Mouse (Mus musculus) hindbrain, embryonic 11.5 days (tissue): ENCODE measurements around the gene Usp39. TPM values are rescaled to one million over a fixed set of nuclear protein-coding genes. Genes with fewer than 3 reads are reported as not detected.
A peak's percentile ranks its signal among the peaks of the same experiment; 100 is the strongest.

Experiments used
- ATAC-seq: fragments of 200-750 bp; cut with Nextera tagmentation; 2 replicates; pipeline ENCODE4 v1.8.0; 2017; ENCODE audit warnings: mild to moderate bottlenecking, moderate TSS enrichment, moderate library complexity; ENCODE audit not compliant: low FRiP score
- DNase-seq: peaks from one replicate; pipeline ENCODE4 v3.0.0-alpha.2; 2015; ENCODE audit warnings: low spot score
- H3K27ac ChIP-seq: fragments of 300-500 bp; sonication (generic); 2 replicates; pipeline ENCODE4 v1.5.1; 2014; ENCODE audit warnings: mild to moderate bottlenecking, low read depth, low read length
- H3K27me3 ChIP-seq: fragments of 300-500 bp; sonication (generic); 2 replicates; pipeline ENCODE4 v1.6.1; 2014; ENCODE audit warnings: mild to moderate bottlenecking, low read length, moderate library complexity, mixed read lengths; ENCODE audit not compliant: control insufficient read depth, insufficient read depth
- H3K36me3 ChIP-seq: fragments of 300-500 bp; sonication (generic); 2 replicates; pipeline ENCODE4 v1.6.1; 2014; ENCODE audit warnings: mild to moderate bottlenecking, low read length, moderate library complexity, mixed read lengths; ENCODE audit not compliant: control insufficient read depth, insufficient read depth
- H3K4me1 ChIP-seq: fragments of 300-500 bp; sonication (generic); replicated peaks from 2 replicates; pipeline ENCODE4 v1.6.1; 2014; ENCODE audit warnings: low read length, mixed read lengths; ENCODE audit not compliant: control insufficient read depth, insufficient read depth
- H3K4me2 ChIP-seq: fragments of 300-500 bp; sonication (generic); replicated peaks from 2 replicates; pipeline ENCODE4 v1.6.1; 2014; ENCODE audit warnings: mild to moderate bottlenecking, low read depth, low read length
- H3K4me3 ChIP-seq: fragments of 300-500 bp; sonication (generic); 2 replicates; pipeline ENCODE4 v1.5.1; 2014; ENCODE audit warnings: low read depth, low read length
- H3K9ac ChIP-seq: fragments of 300-500 bp; sonication (generic); 2 replicates; pipeline ENCODE4 v1.6.1; 2014; ENCODE audit warnings: low read depth, low read length
- H3K9me3 ChIP-seq: fragments of 300-500 bp; sonication (generic); 2 replicates; pipeline ENCODE4 v1.6.1; 2016; ENCODE audit warnings: low read length; ENCODE audit not compliant: control insufficient read depth
- WGBS: fragments of 180-500 bp; shearing (Covaris S2); extraction: QIAGEN DNeasy Blood & Tissue Kit; methylation state at CpG from one replicate; pipeline ENCODE4 v1.1.7; 2014; 5-methylcytosine and 5-hydroxymethylcytosine counted together
- polyA plus RNA-seq: library from polyadenylated mRNA; unstranded; fragments of >200 nt; fragmentation: Nextera tagmentation; extraction: Ambion mirVana; gene quantifications from 2 replicates; pipeline ENCODE4 v1.2.1, GENCODE M21; 2014

Gene Usp39
- polyA plus RNA-seq, 1 experiment from 2014 or later, result 102 TPM

- 67% methylated on average over 3 of the region's 3 CpGs for WGBS
- H3K27ac ChIP-seq, result no peak overlapping the region
- H3K4me2 ChIP-seq, result no peak overlapping the region
- H3K27me3 ChIP-seq, result no peaks in the 10 kb centered on the region
- H3K36me3 ChIP-seq, result no peaks in the 10 kb centered on the region
- DNase-seq (no peak), ATAC-seq (no peak)
- H3K4me1 ChIP-seq, result 0 out of 2 replicates have a peak, but pooled peaks cover 2% of the 10 kb centered on the region
- no peak overlapping the region for H3K4me3 ChIP-seq
- no peak overlapping the region for H3K9ac ChIP-seq
- no peaks in the 10 kb centered on the region for H3K9me3 ChIP-seq
These were observed 21.3 kb upstream of the Usp39 start for GRCm38 (mm10) chr6:72366304-72366703.

GRCm38 (mm10) chr6:72364985-72365384 is 20.0 kb upstream of the Usp39 start:
- DNase-seq (no peak), ATAC-seq (no peak)
- Histone ChIP-seq H3K4me3 (no peak overlapping the region), H3K4me1 (0 out of 2 replicates have a peak, but pooled peaks cover 2% of the 10 kb centered on the region), H3K27ac (no peak overlapping the region), H3K9ac (no peak overlapping the region), H3K4me2 (no peak overlapping the region), H3K36me3 (no peaks in the 10 kb centered on the region), H3K27me3 (no peaks in the 10 kb centered on the region), H3K9me3 (no peaks in the 10 kb centered on the region)
- 68% methylated on average over 6 of the region's 6 CpGs for WGBS

- no peak overlapping the region for H3K4me2 ChIP-seq
- H3K36me3 ChIP-seq, result no peaks in the 10 kb centered on the region
- H3K9me3 ChIP-seq, result no peaks in the 10 kb centered on the region
- DNase-seq (no peak), ATAC-seq (no peak)
- H3K27ac ChIP-seq, result no peak overlapping the region
- no peaks in the 10 kb centered on the region for H3K27me3 ChIP-seq
- H3K4me3 ChIP-seq, result no peak overlapping the region
- 46% methylated on average over 7 of the region's 7 CpGs for WGBS
- H3K4me1 ChIP-seq, result 0 out of 2 replicates have a peak, but pooled peaks cover 2% of the 10 kb centered on the region
- no peak overlapping the region for H3K9ac ChIP-seq
These were observed 19.0 kb upstream of the Usp39 start for GRCm38 (mm10) chr6:72364009-72364408.

GRCm38 (mm10) chr6:72362132-72363028 is 17.4 kb upstream of the Usp39 start:
- Histone ChIP-seq H3K27me3 (no peaks in the 10 kb centered on the region), H3K4me1 (0 out of 2 replicates have a peak, but pooled peaks cover 2% of the 10 kb centered on the region), H3K9ac (peak overlapping the region; percentile 71), H3K36me3 (no peaks in the 10 kb centered on the region), H3K9me3 (no peaks in the 10 kb centered on the region), H3K4me2 (peak overlapping the region; percentile 84), H3K4me3 (peak overlapping the region; percentile 83), H3K27ac (peak overlapping the region; percentile 39; the same call in 1 of the 2 replicates)
- WGBS, result under 1% methylated on average over 42 of the region's 42 CpGs
- ATAC-seq (peak; percentile 99), DNase-seq (peak; percentile 91)

- H3K4me1 ChIP-seq, result 0 out of 2 replicates have a peak, but pooled peaks cover 2% of the 10 kb centered on the region
- no peak overlapping the region for H3K9ac ChIP-seq
- ATAC-seq, result no peak
- peak overlapping the region; percentile 83; the same call in 1 of the 2 replicates for H3K4me3 ChIP-seq
- no peak for DNase-seq
- 75% methylated on average over 5 of the region's 5 CpGs for WGBS
- no peak overlapping the region for H3K27ac ChIP-seq
- peak overlapping the region; percentile 84 for H3K4me2 ChIP-seq
- H3K27me3 ChIP-seq, result no peaks in the 10 kb centered on the region
- H3K36me3 ChIP-seq, result no peaks in the 10 kb centered on the region
- no peaks in the 10 kb centered on the region for H3K9me3 ChIP-seq
These were observed 16.2 kb upstream of the Usp39 start for GRCm38 (mm10) chr6:72361121-72361551.

- H3K4me1 ChIP-seq, result 0 out of 2 replicates have a peak, but pooled peaks cover 2% of the 10 kb centered on the region
- no peak for ATAC-seq
- H3K36me3 ChIP-seq, result no peaks in the 10 kb centered on the region
- H3K9me3 ChIP-seq, result no peaks in the 10 kb centered on the region
- no peak overlapping the region for H3K9ac ChIP-seq
- no peak overlapping the region for H3K4me3 ChIP-seq
- no peak overlapping the region for H3K27ac ChIP-seq
- no peak for DNase-seq
- no peaks in the 10 kb centered on the region for H3K27me3 ChIP-seq
- 66% methylated on average over 7 of the region's 7 CpGs for WGBS
- no peak overlapping the region for H3K4me2 ChIP-seq
These were observed 15.6 kb upstream of the Usp39 start for GRCm38 (mm10) chr6:72360599-72360935.

GRCm38 (mm10) chr6:72359891-72360598 is 15.1 kb upstream of the Usp39 start:
- Histone ChIP-seq H3K27me3 (no peaks in the 10 kb centered on the region), H3K4me3 (no peak overlapping the region), H3K4me2 (no peak overlapping the region), H3K27ac (no peak overlapping the region), H3K36me3 (no peaks in the 10 kb centered on the region), H3K4me1 (peaks cover 4% of the 10 kb centered on the region; the same call in 1 of the 2 replicates), H3K9ac (no peak overlapping the region), H3K9me3 (no peaks in the 10 kb centered on the region)
- DNase-seq, result no peak
- ATAC-seq, result no peak
- 85% methylated on average over 11 of the region's 11 CpGs for WGBS

- ATAC-seq, result no peak
These were observed 14.4 kb upstream of the Usp39 start for GRCm38 (mm10) chr6:72359343-72359742.

More at GRCm38 (mm10) chr6:72359343-72359742, 14.4 kb upstream of the Usp39 start:
- Histone ChIP-seq H3K36me3 (no peaks in the 10 kb centered on the region), H3K9ac (no peak overlapping the region), H3K27ac (no peak overlapping the region), H3K4me3 (no peak overlapping the region), H3K4me2 (no peak overlapping the region), H3K4me1 (peaks cover 6% of the 10 kb centered on the region; the same call in 1 of the 2 replicates), H3K27me3 (no peaks in the 10 kb centered on the region), H3K9me3 (no peaks in the 10 kb centered on the region)
- 78% methylated on average over 2 of the region's 2 CpGs for WGBS
- DNase-seq, result no peak
